Mouse (Mus musculus) urinary bladder, adult 2 months (tissue): ENCODE data around the gene Hax1. TPM values are rescaled to one million over a fixed set of nuclear protein-coding genes. Genes with fewer than 3 reads are reported as not detected.
A peak's percentile ranks its signal among the peaks of the same experiment; 100 is the strongest.

Experiments
- DNase-seq: peaks from one replicate; pipeline ENCODE4 v3.0.0; 2022; ENCODE audit warnings: low spot score
- polyA plus RNA-seq: library from polyadenylated mRNA; depleted of rRNA; stranded (reverse); fragments of >200 nt; gene quantifications from 2 replicates; pipeline ENCODE4 v1.2.3, GENCODE M21; 2012; rRNA removed

The Hax1 gene
- polyA plus RNA-seq = 82.4 and 102 TPM in 2 replicates

- DNase-seq = peak; percentile 73
Observed at GRCm38 (mm10) chr3:89998612-89999054, at the start of gene Hax1. TSS of gene Hax1 (minus strand) at chr3:89998780.

- no peak for DNase-seq
Observed at GRCm38 (mm10) chr3:90036263-90036662, 37.7 kb upstream of the Hax1 start.

DNA sequence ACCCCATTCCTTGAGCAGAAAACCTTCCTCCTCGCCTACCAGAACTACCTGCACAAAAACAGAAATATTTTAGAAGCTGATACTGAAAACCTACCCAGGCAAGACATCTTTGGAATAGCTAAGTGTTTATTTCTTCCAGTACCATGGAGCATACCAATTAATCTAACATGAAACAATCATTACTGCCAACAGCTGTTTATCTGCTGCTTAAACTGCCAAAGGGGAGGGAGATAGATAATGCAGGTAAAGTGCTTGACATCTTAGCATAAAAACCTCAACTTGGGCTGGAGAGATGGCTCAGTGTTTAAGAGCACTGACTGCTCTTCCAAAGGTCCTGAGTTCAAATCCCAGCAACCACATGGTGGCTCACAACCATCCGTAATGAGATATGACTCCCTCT is 36.1 kb upstream of the Hax1 start:
- DNase-seq = no peak

- DNase-seq = no peak
Observed at GRCm38 (mm10) chr3:90016626-90017025, 18.0 kb upstream of the Hax1 start.

DNA sequence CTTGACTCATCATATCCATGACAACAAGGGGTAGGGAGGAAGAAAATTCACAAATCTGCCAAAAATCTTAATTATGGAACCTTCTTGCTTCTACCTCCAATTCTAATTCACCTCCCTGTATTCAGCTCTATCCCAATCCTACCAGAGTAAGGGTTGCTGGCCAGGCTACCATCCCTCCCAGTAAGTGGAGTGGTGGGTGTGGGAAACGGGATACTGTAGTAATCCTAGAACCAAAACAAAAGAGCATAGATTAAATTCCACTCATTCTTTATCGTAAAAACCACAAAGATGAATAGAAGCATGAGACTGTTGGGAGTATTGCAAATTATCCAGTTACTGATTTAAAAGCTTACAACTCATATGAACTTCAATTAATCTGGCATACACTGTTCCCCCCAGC is 11.7 kb upstream of the Hax1 start:
- no peak for DNase-seq

DNA sequence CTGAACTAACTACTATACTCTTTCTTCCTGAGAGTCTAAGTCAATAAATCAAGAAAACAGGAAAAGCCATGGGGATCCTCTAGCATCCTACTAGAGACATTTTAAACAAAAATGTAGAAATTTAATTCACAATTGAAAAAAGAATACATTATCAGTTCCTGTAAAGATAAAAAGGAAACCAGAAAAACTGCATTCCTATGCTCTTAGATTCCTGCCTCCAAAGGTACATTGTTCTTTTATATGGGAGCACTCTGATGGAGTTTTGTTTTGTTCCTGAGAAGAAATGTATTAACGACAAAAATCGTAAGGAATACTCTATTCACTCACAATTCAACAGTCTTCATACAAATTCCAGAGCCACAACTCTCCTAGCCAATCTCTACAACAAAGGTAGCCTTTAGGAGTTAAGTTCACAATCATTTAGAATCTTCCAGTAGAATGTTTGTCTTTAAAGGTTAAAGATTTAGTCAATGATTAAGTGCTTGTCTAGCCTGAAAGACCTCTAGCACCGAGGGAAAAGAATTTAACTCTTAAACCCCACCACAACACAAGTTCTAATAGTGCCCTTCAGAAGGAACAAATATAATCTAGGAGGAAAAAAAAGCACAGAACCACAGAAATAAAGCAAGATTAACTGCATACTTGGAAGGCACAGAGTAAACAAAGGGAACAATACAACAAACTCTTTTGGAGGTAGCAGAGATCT is 5.7 kb upstream of the Hax1 start:
- DNase-seq = no peak

GRCm38 (mm10) chr3:89999830-90000229 is 1.2 kb upstream of the Hax1 start:
- no peak for DNase-seq

- DNase-seq = no peak
Observed at GRCm38 (mm10) chr3:89999090-89999489, 510 bp upstream of the Hax1 start.

- no peak for DNase-seq
Observed at GRCm38 (mm10) chr3:89997791-89998495, 637 bp downstream of the Hax1 start.

GRCm38 (mm10) chr3:89994807-89995515 is 3.6 kb downstream of the Hax1 start:
- no peak for DNase-seq

GRCm38 (mm10) chr3:89987822-89988221 is 10.8 kb downstream of the Hax1 start:
- no peak for DNase-seq

DNA sequence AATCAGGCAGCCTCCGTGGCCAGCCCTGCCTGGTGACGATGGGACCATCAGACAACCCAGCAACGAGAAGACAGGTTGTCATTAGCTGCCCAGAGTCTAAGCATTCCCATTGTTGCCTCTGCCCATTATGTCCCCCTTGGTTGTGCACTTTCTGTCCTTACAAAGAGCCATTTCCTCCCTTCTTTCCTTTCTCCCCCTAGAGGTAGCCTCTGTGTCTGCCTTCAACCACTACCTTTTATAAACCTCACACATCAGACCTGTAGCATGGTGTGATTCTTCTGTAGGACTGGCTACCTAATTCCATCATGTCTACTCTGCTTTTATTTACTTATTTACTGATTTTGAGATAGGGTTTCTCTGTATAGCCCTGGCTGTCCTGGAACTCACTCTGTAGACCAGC is 11.4 kb downstream of the Hax1 start:
- no peak for DNase-seq

GRCm38 (mm10) chr3:89982426-89982825 is 16.2 kb downstream of the Hax1 start:
- DNase-seq = no peak

DNA sequence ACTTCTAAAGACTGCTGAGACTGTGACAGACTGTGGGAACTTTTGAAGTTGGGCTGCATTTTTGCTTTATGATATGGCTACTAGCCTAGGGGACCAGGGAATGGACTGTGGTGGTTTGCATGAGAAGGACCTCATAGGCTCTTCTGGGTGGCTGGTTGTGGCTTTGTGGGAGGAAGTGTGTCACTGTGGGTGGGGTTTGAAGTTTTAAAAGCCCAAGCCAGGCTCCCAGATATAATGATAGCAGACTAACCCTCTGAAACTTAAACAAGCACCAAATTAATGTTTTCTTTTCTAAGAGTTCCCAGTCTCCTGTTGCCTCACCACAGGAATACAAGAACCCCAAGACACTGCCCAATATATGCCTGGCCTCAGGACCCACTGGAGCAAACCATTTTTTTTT is 21.7 kb downstream of the Hax1 start:
- DNase-seq = no peak

DNA sequence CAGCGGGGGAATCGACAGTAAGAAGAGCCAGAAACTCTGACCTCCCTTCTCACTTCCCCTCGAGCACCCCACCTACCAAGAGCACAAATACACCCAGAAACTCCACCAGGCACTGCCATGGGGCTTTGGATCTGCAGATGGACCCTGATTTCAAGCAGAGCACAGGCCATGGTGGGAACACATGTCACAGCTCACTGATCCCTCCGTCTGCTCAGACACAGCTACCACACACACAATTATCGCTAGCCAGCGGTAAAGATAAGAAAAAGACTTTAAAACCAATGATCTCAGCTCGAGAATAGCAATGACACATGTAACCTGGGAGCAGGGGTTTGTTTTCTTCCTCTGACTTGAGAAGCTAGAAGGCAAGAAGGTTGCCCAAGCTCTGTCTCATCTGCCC is 30.1 kb downstream of the Hax1 start:
- DNase-seq = no peak

DNA sequence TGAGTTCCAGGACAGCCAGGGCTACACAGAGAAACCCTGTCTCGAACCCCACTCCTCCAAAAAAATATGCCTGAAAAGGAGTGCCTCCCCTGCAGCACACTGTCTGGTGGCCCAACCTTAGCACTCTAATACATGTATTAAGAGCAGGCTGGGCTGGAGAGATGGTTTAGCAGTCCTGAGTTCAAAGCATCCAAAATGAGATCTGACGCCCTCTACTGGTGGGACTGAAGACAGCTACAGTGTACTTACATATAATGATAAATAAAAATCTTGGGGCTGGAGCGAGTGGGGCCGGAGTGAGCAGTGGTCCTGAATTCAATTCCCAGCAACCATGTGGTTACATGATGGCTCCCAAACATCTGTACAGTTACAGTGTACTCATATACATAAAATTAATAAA is 31.6 kb downstream of the Hax1 start:
- DNase-seq = no peak

GRCm38 (mm10) chr3:89965972-89966371 is 32.6 kb downstream of the Hax1 start:
- DNase-seq = no peak

- DNase-seq = no peak
Observed at GRCm38 (mm10) chr3:89965557-89965956, 33.0 kb downstream of the Hax1 start.

GRCm38 (mm10) chr3:89963926-89964739 is 34.4 kb downstream of the Hax1 start:
- no peak for DNase-seq

- peak; percentile 37 for DNase-seq
Observed at GRCm38 (mm10) chr3:89963221-89963763, 35.3 kb downstream of the Hax1 start, which contains the start of gene Atp8b2. TSS of gene Atp8b2 (minus strand) at chr3:89963508.

GRCm38 (mm10) chr3:89962751-89963220 is 35.8 kb downstream of the Hax1 start:
- peak; percentile 46 for DNase-seq
